In genomic region chr17:24708646-24709045, GRCm38 (mm10) we compare ENCODE assay signal across 9 mouse cellular contexts. TPM values are rescaled to one million over a fixed set of nuclear protein-coding genes. Genes with fewer than 3 reads are reported as not detected.
DNase-seq lines count a peak whose midpoint lies in the region; ATAC-seq and TF ChIP-seq lines count a peak whose summit lies in the region.
"Had no signal": no experiment of that assay in that cellular context is flagged by ENCODE, and none has a peak within 500 bp of the region (broad histone marks: within the 10 kb centered on the region; RNA-seq: fewer than 3 reads in every experiment).

No protein-coding gene starts in this region.

- DNase-seq in left cerebral cortex, adult 2 months (ENCODE audit: extremely low spot score in 1 of 2, low spot score in 2 of 2): no peak
- no peak for DNase-seq in left cerebral cortex, postnatal 36 days (ENCODE audit: low spot score in 2 of 2)
- peak; percentile 62 for DNase-seq in MN1 (ENCODE audit: low spot score)
- DNase-seq in embryo, embryonic 11 days: peak; percentile 47
- no peak for DNase-seq in adrenal gland, adult 2 months
- no peak for DNase-seq in ovary, postnatal 10 days (ENCODE audit: low spot score)
- DNase-seq: cerebellum, adult 9-11 months; kidney, postnatal 10 days had no signal

- peak; percentile 64 for ATAC-seq in megakaryocyte progenitor cell, adult 5-6 weeks (replicated peaks; ENCODE audit: poor library complexity)

- TF ChIP-seq CTCF in left cerebral cortex, adult 2 months (IDR thresholded peaks at IDR 0.05): peak; percentile 60

- no peak overlapping the region for H3K27ac ChIP-seq in left cerebral cortex, adult 2 months

- H3K4me3 ChIP-seq in left cerebral cortex, adult 2 months: no peak overlapping the region

- intact Hi-C loops in left cerebral cortex, adult 2 months (cut with DNase I): no loop called here
- intact Hi-C loops in left cerebral cortex, postnatal 36 days (cut with DNase I): no loop called here

RNA-seq across cellular contexts. Expression of gene Tbl3, which starts 1.2 kb away (rescaled TPM):
- 10 to 100 TPM; 24.7 to 26.4 TPM for total RNA-seq in left cerebral cortex, adult 2 months (2021)
- 10 to 100 TPM; 26.9 to 29.6 TPM for total RNA-seq in left cerebral cortex, postnatal 36 days (2021)
- total RNA-seq in megakaryocyte progenitor cell, adult 5-6 weeks (2015): 27.6 and 36.8 TPM in 2 replicates
- 41.1 and 45.3 TPM in 2 replicates for total RNA-seq in megakaryocyte progenitor cell, adult 5-6 weeks (2017)
- total RNA-seq in adrenal gland, adult 2 months (2021): 10 to 100 TPM; 27.9 to 41.1 TPM
- 49.0 and 63.2 TPM in 2 replicates for polyA plus RNA-seq in adrenal gland, adult 2 months (2012; rRNA removed)

RNA-seq across cellular contexts. Expression of gene Rnf151, which starts 9.2 kb away (rescaled TPM):
- total RNA-seq in left cerebral cortex, adult 2 months (2021): 1 to 10 TPM in 1 of 2 experiments, not detected in 1; 1.1 TPM
- not detected for total RNA-seq in left cerebral cortex, postnatal 36 days (2021)
- 0.20 TPM in 1 of 2 replicates, not detected in the other for total RNA-seq in megakaryocyte progenitor cell, adult 5-6 weeks (2015)
- not detected in 2 replicates for total RNA-seq in megakaryocyte progenitor cell, adult 5-6 weeks (2017)
- not detected for total RNA-seq in adrenal gland, adult 2 months (2021)
- 0.25 and 0.61 TPM in 2 replicates for polyA plus RNA-seq in adrenal gland, adult 2 months (2012; rRNA removed)

RNA-seq across cellular contexts. Expression of gene Rps2, which starts 9.3 kb away (rescaled TPM):
- 100 to 1,000 TPM; 284 to 288 TPM for total RNA-seq in left cerebral cortex, adult 2 months (2021)
- 100 to 1,000 TPM; 291 to 312 TPM for total RNA-seq in left cerebral cortex, postnatal 36 days (2021)
- 5,974 and 6,144 TPM in 2 replicates for total RNA-seq in megakaryocyte progenitor cell, adult 5-6 weeks (2015)
- 1,525 and 1,766 TPM in 2 replicates for total RNA-seq in megakaryocyte progenitor cell, adult 5-6 weeks (2017)
- 100 to 1,000 TPM; 718 to 903 TPM for total RNA-seq in adrenal gland, adult 2 months (2021)
- polyA plus RNA-seq in adrenal gland, adult 2 months (2012; rRNA removed): 2,302 and 2,907 TPM in 2 replicates

RNA-seq across cellular contexts. Expression of gene Noxo1, which starts 12.6 kb away (rescaled TPM):
- 1 to 10 TPM; 3.2 to 3.9 TPM for total RNA-seq in left cerebral cortex, adult 2 months (2021)
- 1 to 10 TPM; 2.1 to 2.9 TPM for total RNA-seq in left cerebral cortex, postnatal 36 days (2021)
- 2.6 and 3.4 TPM in 2 replicates for total RNA-seq in megakaryocyte progenitor cell, adult 5-6 weeks (2015)
- 1.0 and 1.2 TPM in 2 replicates for total RNA-seq in megakaryocyte progenitor cell, adult 5-6 weeks (2017)
- total RNA-seq in adrenal gland, adult 2 months (2021): 1 to 10 TPM; 2.8 to 6.4 TPM
- polyA plus RNA-seq in adrenal gland, adult 2 months (2012; rRNA removed): 4.9 and 9.4 TPM in 2 replicates

RNA-seq across cellular contexts. Expression of gene Gfer, which starts 12.7 kb away (rescaled TPM):
- total RNA-seq in left cerebral cortex, adult 2 months (2021): 10 to 100 TPM; 20.0 to 23.2 TPM
- total RNA-seq in left cerebral cortex, postnatal 36 days (2021): 10 to 100 TPM; 18.2 TPM
- total RNA-seq in megakaryocyte progenitor cell, adult 5-6 weeks (2015): 22.4 and 23.6 TPM in 2 replicates
- total RNA-seq in megakaryocyte progenitor cell, adult 5-6 weeks (2017): 37.2 and 62.7 TPM in 2 replicates
- 10 to 100 TPM; 37.7 to 41.6 TPM for total RNA-seq in adrenal gland, adult 2 months (2021)
- polyA plus RNA-seq in adrenal gland, adult 2 months (2012; rRNA removed): 40.7 and 43.1 TPM in 2 replicates

Comparison
In these comparisons a context has a peak if more than half of its experiments do, and no peak if none do; other contexts are left out.
1. DNase-seq: peak in MN1 (single experiment) and embryo, embryonic 11 days (single experiment); none in left cerebral cortex, adult 2 months (0 of 2), left cerebral cortex, postnatal 36 days (0 of 2), adrenal gland, adult 2 months (single experiment) and ovary, postnatal 10 days (single experiment).